Mouse (Mus musculus) bone marrow, adult 2 months (tissue): ENCODE results near the gene Srf.

Experiments
- CTCF ChIP-seq: fragments of 200-500 bp; IDR thresholded peaks from 2 replicates; pipeline ENCODE4 v1.5.1; 2011; ENCODE audit warnings: low read length, control low read depth; ENCODE audit not compliant: control insufficient read depth, insufficient read depth
- POLR2A ChIP-seq: fragments of 200-500 bp; IDR thresholded peaks from 2 replicates; pipeline ENCODE4 v1.6.1; 2011; ENCODE audit warnings: low read depth, mild to moderate bottlenecking, control low read depth, low read length, borderline replicate concordance; ENCODE audit not compliant: control insufficient read depth

GRCm38 (mm10) chr17:46511059-46511710, 44.8 kb downstream of the Srf start:
- no peak for TF ChIP-seq CTCF
- no peak for TF ChIP-seq POLR2A
